Mouse (Mus musculus) midbrain, embryonic 16.5 days (tissue): ENCODE results near the gene Sectm1b. TPM values are rescaled to one million over a fixed set of nuclear protein-coding genes. Genes with fewer than 3 reads are reported as not detected.

ENCODE experiments used
- ATAC-seq: fragments of 200-750 bp; cut with Nextera tagmentation; 2 replicates; pipeline ENCODE4 v1.8.0; 2017; ENCODE audit warnings: moderate TSS enrichment
- H3K27ac ChIP-seq: fragments of 300-500 bp; sonication (generic); 2 replicates; pipeline ENCODE4 v1.5.1; 2014; ENCODE audit warnings: mild to moderate bottlenecking, low read length, mixed read lengths
- H3K27me3 ChIP-seq: fragments of 300-500 bp; sonication (generic); 2 replicates; pipeline ENCODE4 v1.6.1; 2014; ENCODE audit warnings: low read depth, low read length, mixed read lengths; ENCODE audit not compliant: control insufficient read depth, insufficient read depth
- H3K36me3 ChIP-seq: fragments of 300-500 bp; sonication (generic); 2 replicates; pipeline ENCODE4 v1.6.1; 2014; ENCODE audit warnings: mild to moderate bottlenecking, low read length, moderate library complexity, mixed read lengths; ENCODE audit not compliant: control insufficient read depth, insufficient read depth
- H3K4me1 ChIP-seq: fragments of 300-500 bp; sonication (generic); 2 replicates; pipeline ENCODE4 v1.6.1; 2014; ENCODE audit warnings: mild to moderate bottlenecking, low read length, mixed read lengths; ENCODE audit not compliant: control insufficient read depth, insufficient read depth
- H3K4me2 ChIP-seq: fragments of 300-500 bp; sonication (generic); 2 replicates; pipeline ENCODE4 v1.6.1; 2014; ENCODE audit warnings: mild to moderate bottlenecking, low read length, mixed read lengths
- H3K4me3 ChIP-seq: fragments of 300-500 bp; sonication (generic); 2 replicates; pipeline ENCODE4 v1.5.1; 2014; ENCODE audit warnings: low read depth, mild to moderate bottlenecking, low read length, moderate library complexity, mixed read lengths
- H3K9ac ChIP-seq: fragments of 300-500 bp; sonication (generic); 2 replicates; pipeline ENCODE4 v1.6.1; 2014; ENCODE audit warnings: low read depth, low read length, mixed read lengths
- H3K9me3 ChIP-seq: fragments of 300-500 bp; sonication (generic); replicated peaks from 2 replicates; pipeline ENCODE4 v1.6.1; 2014; ENCODE audit warnings: mild to moderate bottlenecking, low read length, mixed read lengths; ENCODE audit not compliant: control insufficient read depth, poor library complexity, severe bottlenecking
- WGBS: fragments of 180-500 bp; shearing (Covaris S2); extraction: QIAGEN DNeasy Blood & Tissue Kit; methylation state at CpG from one replicate; pipeline ENCODE4 v1.1.7; 2014; 5-methylcytosine and 5-hydroxymethylcytosine counted together
- polyA plus RNA-seq: library from polyadenylated mRNA; unstranded; fragments of >200 nt; fragmentation: Nextera tagmentation; extraction: Ambion mirVana; gene quantifications from 2 replicates; pipeline ENCODE4 v1.2.1, GENCODE M21; 2015

Sectm1b gene
- polyA plus RNA-seq, 1 experiment from 2014 or later = not detected

- no peak overlapping the region for H3K4me3 ChIP-seq
- no peak overlapping the region for H3K27ac ChIP-seq
- no peaks in the 10 kb centered on the region for H3K4me1 ChIP-seq
- no peaks in the 10 kb centered on the region for H3K36me3 ChIP-seq
- H3K27me3 ChIP-seq = no peaks in the 10 kb centered on the region
- no peak overlapping the region for H3K9ac ChIP-seq
- WGBS = 88% methylated on average over 4 of the region's 4 CpGs
- H3K9me3 ChIP-seq = no peaks in the 10 kb centered on the region
- ATAC-seq = no peak
- no peak overlapping the region for H3K4me2 ChIP-seq
These were observed 3.9 kb downstream of the Sectm1b start for GRCm38 (mm10) chr11:121059471-121059870.

GRCm38 (mm10) chr11:121058956-121059355 is 4.4 kb downstream of the Sectm1b start:
- H3K4me1 ChIP-seq = no peaks in the 10 kb centered on the region
- no peaks in the 10 kb centered on the region for H3K36me3 ChIP-seq
- WGBS = 96% methylated on average over 4 of the region's 4 CpGs
- no peaks in the 10 kb centered on the region for H3K9me3 ChIP-seq
- no peak overlapping the region for H3K27ac ChIP-seq
- no peak overlapping the region for H3K9ac ChIP-seq
- ATAC-seq = no peak
- no peak overlapping the region for H3K4me2 ChIP-seq
- H3K27me3 ChIP-seq = no peaks in the 10 kb centered on the region
- H3K4me3 ChIP-seq = no peak overlapping the region

- no peak for ATAC-seq
- Histone ChIP-seq H3K4me2 (no peak overlapping the region), H3K4me3 (no peak overlapping the region), H3K9ac (no peak overlapping the region), H3K36me3 (no peaks in the 10 kb centered on the region), H3K27me3 (no peaks in the 10 kb centered on the region), H3K9me3 (no peaks in the 10 kb centered on the region), H3K4me1 (no peaks in the 10 kb centered on the region), H3K27ac (no peak overlapping the region)
- WGBS = 86% methylated on average over 5 of the region's 5 CpGs
These were observed 5.2 kb downstream of the Sectm1b start for GRCm38 (mm10) chr11:121058122-121058521.

GRCm38 (mm10) chr11:121056536-121057236 is 6.7 kb downstream of the Sectm1b start:
- WGBS = 77% methylated on average over 7 of the region's 7 CpGs
- Histone ChIP-seq H3K4me3 (no peak overlapping the region), H3K9me3 (no peaks in the 10 kb centered on the region), H3K27me3 (no peaks in the 10 kb centered on the region), H3K4me2 (no peak overlapping the region), H3K9ac (no peak overlapping the region), H3K36me3 (no peaks in the 10 kb centered on the region), H3K27ac (no peak overlapping the region), H3K4me1 (no peaks in the 10 kb centered on the region)
- ATAC-seq = no peak

- 14% methylated on average over 8 of the region's 8 CpGs for WGBS
- ATAC-seq = no peak
These were observed 9.8 kb downstream of the Sectm1b start for GRCm38 (mm10) chr11:121053536-121053935.

GRCm38 (mm10) chr11:121052387-121052786 is 11.0 kb downstream of the Sectm1b start:
- WGBS = 75% methylated on average over 4 of the region's 4 CpGs
- H3K4me1 ChIP-seq = no peaks in the 10 kb centered on the region
- no peak for ATAC-seq

More at GRCm38 (mm10) chr11:121053536-121053935, 9.8 kb downstream of the Sectm1b start:
- H3K4me2 ChIP-seq = no peak overlapping the region
- no peaks in the 10 kb centered on the region for H3K27me3 ChIP-seq
- no peaks in the 10 kb centered on the region for H3K36me3 ChIP-seq
- H3K4me1 ChIP-seq = no peaks in the 10 kb centered on the region
- no peaks in the 10 kb centered on the region for H3K9me3 ChIP-seq
- no peak overlapping the region for H3K4me3 ChIP-seq
- no peak overlapping the region for H3K27ac ChIP-seq
- H3K9ac ChIP-seq = no peak overlapping the region

GRCm38 (mm10) chr11:121051793-121052192 is 11.6 kb downstream of the Sectm1b start:
- H3K27ac ChIP-seq = no peak overlapping the region
- H3K4me3 ChIP-seq = no peak overlapping the region
- H3K9ac ChIP-seq = no peak overlapping the region
- H3K4me2 ChIP-seq = no peak overlapping the region
- H3K9me3 ChIP-seq = no peaks in the 10 kb centered on the region
- 54% methylated on average over 1 of the region's 1 CpGs for WGBS
- H3K36me3 ChIP-seq = no peaks in the 10 kb centered on the region
- H3K27me3 ChIP-seq = no peaks in the 10 kb centered on the region; the same call in 1 of the 2 replicates
- no peaks in the 10 kb centered on the region for H3K4me1 ChIP-seq
- no peak for ATAC-seq

More at GRCm38 (mm10) chr11:121052387-121052786, 11.0 kb downstream of the Sectm1b start:
- no peaks in the 10 kb centered on the region for H3K36me3 ChIP-seq
- no peaks in the 10 kb centered on the region for H3K9me3 ChIP-seq
- no peak overlapping the region for H3K4me3 ChIP-seq
- no peak overlapping the region for H3K27ac ChIP-seq
- no peak overlapping the region for H3K9ac ChIP-seq
- no peaks in the 10 kb centered on the region for H3K27me3 ChIP-seq
- no peak overlapping the region for H3K4me2 ChIP-seq

GRCm38 (mm10) chr11:121049840-121050239 is 13.5 kb downstream of the Sectm1b start:
- no peaks in the 10 kb centered on the region for H3K36me3 ChIP-seq
- no peak for ATAC-seq
- no peak overlapping the region for H3K4me3 ChIP-seq
- WGBS = 68% methylated on average over 1 of the region's 1 CpGs
- H3K9me3 ChIP-seq = no peaks in the 10 kb centered on the region
- no peak overlapping the region for H3K9ac ChIP-seq
- no peak overlapping the region for H3K27ac ChIP-seq
- no peaks in the 10 kb centered on the region for H3K4me1 ChIP-seq
- no peaks in the 10 kb centered on the region; the same call in 1 of the 2 replicates for H3K27me3 ChIP-seq
- no peak overlapping the region for H3K4me2 ChIP-seq

- Histone ChIP-seq H3K4me1 (no peaks in the 10 kb centered on the region), H3K36me3 (no peaks in the 10 kb centered on the region), H3K27me3 (no peaks in the 10 kb centered on the region; the same call in 1 of the 2 replicates), H3K9me3 (no peaks in the 10 kb centered on the region), H3K4me2 (no peak overlapping the region), H3K9ac (no peak overlapping the region), H3K27ac (no peak overlapping the region), H3K4me3 (no peak overlapping the region)
- ATAC-seq = no peak
- 78% methylated on average over 2 of the region's 2 CpGs for WGBS
These were observed 15.5 kb downstream of the Sectm1b start for GRCm38 (mm10) chr11:121047826-121048399.
